Mouse (Mus musculus) heart, postnatal 36 days (tissue): Measurements from ENCODE around the gene Sap30. TPM values are rescaled to one million over a fixed set of nuclear protein-coding genes. Genes with fewer than 3 reads are reported as not detected.
"Not testable (repeated sequence)": the region's sequence is repeated elsewhere in the genome, so short reads cannot be mapped to it uniquely, and the experiment has no call there.

Experiments used
- DNase-seq, 2 experiments: peaks; one replicate each; pipeline ENCODE4 v3.0.0; 2021 to 2022
- intact Hi-C: fragments of 180-260 bp; cut with DNase I; formaldehyde crosslinking; loops from one replicate; pipeline ENCODE4 v1.15.1; 2025
- total RNA-seq, 2 experiments: library from RNA; stranded (reverse); gene quantifications; 2 replicates each; pipeline ENCODE4 v1.2.3; 2021

The Sap30 gene
- total RNA-seq = 10 to 100 TPM; 13.3 to 17.8 TPM

- peak; percentile 98 to 99 for DNase-seq
- intact Hi-C loops = loop anchor here (1.0 to 5.0 kb wide), 5 partner anchors 21 to 935 kb away; partner anchors contain the start of genes Cep44, Fbxo8 and Hand2
Observed at GRCm38 (mm10) chr8:57487441-57488155, at the start of gene Sap30. Gene Sap30 (minus strand): TSS chr8:57487860.

GRCm38 (mm10) chr8:57536167-57536566, 48.5 kb upstream of the Sap30 start:
- intact Hi-C loops = loop anchor here (10.0 kb wide), 2 partner anchors 651 to 851 kb away; no protein-coding TSS in a partner anchor
- no peak for DNase-seq

- no peak for DNase-seq
- intact Hi-C loops = loop anchor here (5.0 to 10.0 kb wide), 3 partner anchors 182 to 850 kb away; no protein-coding TSS in a partner anchor
Observed at GRCm38 (mm10) chr8:57534495-57534894, 46.8 kb upstream of the Sap30 start.

- DNase-seq = no peak
- intact Hi-C loops = loop anchor here (5.0 to 10.0 kb wide), 3 partner anchors 181 to 848 kb away; no protein-coding TSS in a partner anchor
Observed at GRCm38 (mm10) chr8:57533106-57533505, 45.4 kb upstream of the Sap30 start.

- no peak for DNase-seq
- intact Hi-C loops = loop anchor here (5.0 to 10.0 kb wide), 3 partner anchors 180 to 847 kb away; no protein-coding TSS in a partner anchor
Observed at GRCm38 (mm10) chr8:57532223-57532622, 44.6 kb upstream of the Sap30 start.

- DNase-seq = peak; percentile 88
- intact Hi-C loops = loop anchor here (1.0 to 10.0 kb wide), 4 partner anchors 102 to 846 kb away; no protein-coding TSS in a partner anchor
Observed at GRCm38 (mm10) chr8:57530666-57531349, 43.1 kb upstream of the Sap30 start.

- intact Hi-C loops = loop anchor here (5.0 to 10.0 kb wide), 3 partner anchors 178 to 845 kb away; no protein-coding TSS in a partner anchor
- no peak for DNase-seq
Observed at GRCm38 (mm10) chr8:57530238-57530637, 42.6 kb upstream of the Sap30 start.

GRCm38 (mm10) chr8:57528036-57528435, 40.4 kb upstream of the Sap30 start:
- DNase-seq = no peak
- intact Hi-C loops = loop anchor here (2.0 to 10.0 kb wide), 2 partner anchors 15 to 803 kb away; no protein-coding TSS in a partner anchor

GRCm38 (mm10) chr8:57520186-57520786, 32.6 kb upstream of the Sap30 start:
- no peak for DNase-seq
- intact Hi-C loops = loop anchor here (10.0 kb wide), 1 partner anchor 795 kb away; no protein-coding TSS in a partner anchor

GRCm38 (mm10) chr8:57517723-57518122, 30.1 kb upstream of the Sap30 start:
- intact Hi-C loops = no loop called here
- no peak for DNase-seq

- intact Hi-C loops, DNase-seq: not testable (repeated sequence)
Observed at GRCm38 (mm10) chr8:57516685-57517084, 29.0 kb upstream of the Sap30 start.

- intact Hi-C loops = loop anchor here (2.0 to 5.0 kb wide), 3 partner anchors 16 to 156 kb away; no protein-coding TSS in a partner anchor
Observed at GRCm38 (mm10) chr8:57513178-57513661, 25.6 kb upstream of the Sap30 start.

GRCm38 (mm10) chr8:57512141-57513056, 24.7 kb upstream of the Sap30 start:
- intact Hi-C loops = loop anchor here (2.0 to 5.0 kb wide), 3 partner anchors 16 to 155 kb away; no protein-coding TSS in a partner anchor
- peak; percentile 21 to 40 for DNase-seq

More at GRCm38 (mm10) chr8:57513178-57513661, 25.6 kb upstream of the Sap30 start:
- DNase-seq = not testable (repeated sequence)

- intact Hi-C loops = loop anchor here (2.0 to 5.0 kb wide), 3 partner anchors 17 to 154 kb away; no protein-coding TSS in a partner anchor
- DNase-seq = peak; percentile 98 to 99
Observed at GRCm38 (mm10) chr8:57511316-57512118, 23.9 kb upstream of the Sap30 start, which contains the start of gene Hmgb2. Gene Hmgb2 (plus strand): TSS chr8:57511907.

GRCm38 (mm10) chr8:57510791-57511315, 23.2 kb upstream of the Sap30 start:
- intact Hi-C loops = loop anchor here (5.0 kb wide), 2 partner anchors 84 to 154 kb away; no protein-coding TSS in a partner anchor
- no peak for DNase-seq

- intact Hi-C loops = loop anchor here (2.0 kb wide), 1 partner anchor 22 kb away; the partner anchor contains the start of gene Sap30
- no peak for DNase-seq
Observed at GRCm38 (mm10) chr8:57508657-57509056, 21.0 kb upstream of the Sap30 start.

- DNase-seq = no peak
- intact Hi-C loops = loop anchor here (2.0 kb wide), 1 partner anchor 21 kb away; the partner anchor contains the start of gene Sap30
Observed at GRCm38 (mm10) chr8:57507556-57508063, 19.9 kb upstream of the Sap30 start.
